Mouse (Mus musculus): ENCODE data around the gene Hyal1.

DNA sequence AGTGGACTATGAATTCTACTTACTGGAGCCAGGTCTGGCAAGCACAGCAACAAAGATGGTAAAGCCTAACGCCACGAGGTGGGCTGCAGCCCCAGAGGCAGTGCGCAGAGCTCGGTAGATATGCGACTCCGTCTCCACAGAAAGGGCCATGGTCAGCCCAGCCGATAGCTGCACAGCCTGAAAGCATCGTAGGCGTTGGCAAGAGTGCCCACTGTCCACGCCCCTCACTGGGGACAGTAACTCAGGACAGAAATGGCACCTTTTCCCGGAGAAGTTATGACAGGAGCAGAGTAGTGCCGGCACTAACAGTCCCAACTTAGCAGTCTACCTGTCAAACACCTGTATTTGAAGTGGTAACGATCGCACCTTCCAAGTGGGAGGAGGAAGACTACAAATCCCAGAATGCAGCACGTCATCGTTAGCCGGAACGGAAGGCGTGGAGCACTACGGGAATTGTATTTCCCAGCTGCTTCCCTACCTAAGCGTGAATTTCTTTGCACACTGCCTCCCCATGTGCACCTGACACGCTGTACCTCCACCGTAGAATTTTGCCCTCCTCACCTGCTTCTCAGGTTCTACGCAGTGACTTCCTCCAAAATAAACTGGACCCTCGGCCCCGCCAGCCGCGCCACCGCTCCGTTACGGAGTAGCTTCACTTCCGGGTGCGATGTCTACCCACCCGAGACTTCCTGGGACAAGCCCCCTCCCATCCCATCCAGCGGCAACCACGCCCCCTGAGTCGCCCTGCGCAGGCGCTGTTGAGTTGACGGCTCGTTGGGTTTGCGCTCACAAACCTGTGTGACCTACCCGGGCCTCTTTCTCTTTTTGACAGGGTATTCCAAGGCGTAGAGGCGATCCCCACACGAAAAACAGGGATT is 35.0 kb upstream of the Hyal1 start, which contains the start of the genes Cyb561d2 and Nprl2:
- no peak for TF ChIP-seq CTCF (IDR thresholded peaks at IDR 0.05; ENCODE audit: extremely low read depth, insufficient read depth, insufficient read length, insufficient replicate concordance)
- peak; percentile 23; the same call in 1 of the 2 replicates for TF ChIP-seq POLR2A (IDR thresholded peaks at IDR 0.05; ENCODE audit: low read depth, low read length)

Measured in spleen, adult 2 months (tissue).